Mouse (Mus musculus) brain, embryonic 14.5 days (tissue): ENCODE measurements around the gene Grk1. TPM values are rescaled to one million over a fixed set of nuclear protein-coding genes. Genes with fewer than 3 reads are reported as not detected.

Experiments used
- DNase-seq: peaks from one replicate; pipeline ENCODE4 v3.0.0-alpha.2; 2011; ENCODE audit warnings: low read depth
- CTCF ChIP-seq: fragments of 200-500 bp; IDR thresholded peaks from 2 replicates; pipeline ENCODE4 v1.5.1; 2012; ENCODE audit warnings: inconsistent platforms, mild to moderate bottlenecking, moderate library complexity, borderline replicate concordance; ENCODE audit not compliant: insufficient read depth, insufficient read length; ENCODE audit errors: extremely low read depth
- POLR2A ChIP-seq: fragments of 200-500 bp; IDR thresholded peaks from 2 replicates; pipeline ENCODE4 v1.6.1; 2012; ENCODE audit warnings: mild to moderate bottlenecking, inconsistent platforms, borderline replicate concordance; ENCODE audit not compliant: poor library complexity, insufficient read depth, insufficient read length, severe bottlenecking; ENCODE audit errors: extremely low read depth
- polyA plus RNA-seq: library from polyadenylated mRNA; depleted of rRNA; stranded (reverse); fragments of >200 nt; gene quantifications from 2 replicates; pipeline ENCODE4 v1.2.3, GENCODE M21; 2012

Grk1 gene
- polyA plus RNA-seq, 1 experiment, result 0.10 TPM

DNA sequence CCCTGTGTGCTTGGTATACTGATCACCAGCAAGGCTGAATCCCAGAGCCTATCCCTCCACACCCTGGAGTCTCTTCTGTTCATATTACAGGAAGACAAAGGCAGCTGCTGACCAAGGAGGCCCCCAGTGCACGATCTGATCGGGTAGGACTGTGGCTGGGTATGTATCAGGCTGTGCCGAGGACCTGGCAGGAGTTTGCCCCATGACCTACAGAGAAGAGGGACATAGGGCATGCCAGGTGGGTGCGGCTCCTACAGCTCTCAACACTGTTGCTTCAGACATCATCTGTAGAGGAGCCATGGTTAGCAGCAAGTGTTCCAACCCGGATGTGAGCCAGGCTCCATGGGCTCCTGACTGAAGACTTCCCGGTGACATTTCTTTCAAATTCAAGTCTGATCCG, 11.0 kb upstream of the Grk1 start:
- DNase-seq, result no peak
- TF ChIP-seq CTCF (no peak), POLR2A (no peak)

DNA sequence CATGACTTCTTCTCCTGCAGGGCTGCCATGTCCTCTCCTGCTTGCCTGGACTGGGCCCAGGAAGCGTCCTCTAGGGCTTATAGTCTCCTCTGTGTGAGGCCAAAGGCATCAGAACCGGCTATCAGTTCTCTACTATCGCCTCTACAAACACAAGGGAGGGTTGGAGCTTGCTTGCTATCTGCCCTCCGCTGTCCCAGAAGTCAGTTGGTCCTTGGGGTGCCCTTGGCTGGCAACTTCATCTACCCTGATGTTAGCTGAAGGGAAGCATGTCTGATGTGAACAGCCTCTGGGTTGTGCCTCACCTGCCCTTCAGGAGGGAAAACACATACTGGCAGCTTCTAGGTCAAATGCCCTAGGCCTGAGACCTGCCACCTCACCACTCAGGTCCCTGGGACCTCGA, 8.2 kb upstream of the Grk1 start, which contains the start of gene Atp4b:
TSS of gene Atp4b (minus strand) at position 101 of the 400 bp plus-strand sequence.
- DNase-seq, result no peak
- TF ChIP-seq CTCF (no peak), POLR2A (no peak)

DNA sequence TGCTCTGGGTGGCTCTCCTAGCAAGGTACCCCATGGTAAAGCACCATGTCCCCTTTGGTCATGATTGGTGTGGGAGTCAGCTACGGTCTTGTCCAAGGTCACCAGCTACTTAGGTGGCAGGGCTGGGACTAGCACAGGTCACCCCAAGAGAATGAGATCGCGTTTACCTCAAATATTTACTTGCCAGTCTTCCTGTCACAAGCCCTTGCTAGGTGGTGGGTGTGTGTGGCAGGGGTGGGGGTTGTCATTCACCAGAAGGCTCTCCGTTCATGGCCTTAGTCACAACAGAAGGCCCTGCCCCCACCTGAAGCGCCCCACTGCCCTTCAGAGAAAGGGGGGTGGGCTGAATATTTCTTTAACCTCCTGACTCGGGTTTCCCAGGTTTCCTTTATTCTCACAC, 1.4 kb upstream of the Grk1 start:
- no peak for DNase-seq
- TF ChIP-seq CTCF (no peak), POLR2A (no peak)

DNA sequence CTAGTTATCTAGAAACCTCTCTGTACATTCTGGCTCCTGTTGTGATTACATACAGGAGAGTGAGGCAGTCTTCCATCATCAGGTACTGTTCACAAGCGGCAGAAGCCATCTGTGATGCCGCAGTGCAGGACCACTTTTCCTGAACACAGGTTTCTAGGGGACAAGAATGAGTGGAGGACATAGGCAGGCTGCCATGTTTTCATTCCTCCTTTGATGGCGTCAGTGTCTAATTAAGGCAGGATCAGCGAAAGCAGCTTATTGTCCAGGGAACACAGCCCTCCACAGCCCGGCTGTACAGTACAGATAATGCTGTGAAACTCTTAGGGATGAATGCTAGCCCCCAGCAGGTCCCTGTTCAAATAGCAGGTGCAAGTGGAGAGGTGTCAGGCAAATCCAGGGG, 1.1 kb downstream of the Grk1 start:
- DNase-seq, result peak; percentile 19
- TF ChIP-seq POLR2A (no peak), CTCF (no peak)

DNA sequence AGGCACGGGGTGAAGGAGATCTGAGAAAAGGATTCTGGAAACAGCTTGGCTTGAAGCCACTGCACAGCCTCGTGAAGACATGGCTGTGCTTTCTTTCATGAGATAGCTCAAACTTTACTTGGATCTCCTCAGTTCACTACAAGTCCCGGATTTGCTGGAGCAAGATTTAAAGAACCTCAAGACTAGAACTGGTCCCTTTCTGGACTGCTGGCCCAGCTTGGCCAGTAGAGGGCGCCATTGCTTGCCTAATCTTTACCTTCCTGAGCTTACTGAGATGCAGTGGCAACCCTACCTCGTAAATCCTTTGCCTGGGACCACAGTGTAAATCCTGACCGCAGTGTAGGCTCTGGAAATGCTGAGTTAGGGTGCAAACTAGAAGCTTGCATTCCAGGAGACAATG, 6.7 kb downstream of the Grk1 start:
- peak; percentile 75 for DNase-seq
- TF ChIP-seq CTCF (peak; percentile 89), POLR2A (no peak)

DNA sequence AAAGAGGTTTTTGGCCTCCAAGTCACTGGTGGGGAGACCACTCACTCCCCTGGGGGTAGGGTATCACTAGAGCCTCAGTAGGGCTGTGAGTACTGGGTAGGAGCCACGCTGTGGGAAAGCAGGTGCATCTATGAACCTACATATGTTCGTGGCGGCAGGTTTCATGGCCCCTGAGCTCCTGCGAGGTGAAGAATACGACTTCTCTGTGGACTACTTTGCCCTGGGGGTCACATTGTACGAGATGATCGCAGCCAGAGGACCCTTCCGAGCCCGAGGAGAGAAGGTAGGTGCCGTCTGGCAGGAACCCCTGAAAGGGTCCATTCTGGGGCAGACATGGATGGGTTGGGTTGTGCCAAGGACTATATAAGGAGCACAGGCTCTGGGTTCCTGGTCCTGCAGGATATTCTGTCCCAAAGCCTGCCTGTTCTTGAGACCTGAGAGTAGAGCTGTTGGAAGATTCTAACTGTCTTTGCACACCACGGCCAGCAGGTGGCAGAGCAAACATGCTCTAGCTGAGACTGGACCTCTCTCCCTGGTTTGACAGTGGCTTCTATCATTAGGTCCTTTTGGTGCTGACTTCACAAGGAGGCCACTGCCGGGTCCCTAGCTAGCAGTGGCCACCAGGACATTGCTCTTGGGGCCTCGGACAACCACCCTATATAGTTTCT, 8.1 kb downstream of the Grk1 start:
- no peak for TF ChIP-seq POLR2A
- peak; percentile 85 for TF ChIP-seq CTCF
- peak; percentile 70 for DNase-seq

DNA sequence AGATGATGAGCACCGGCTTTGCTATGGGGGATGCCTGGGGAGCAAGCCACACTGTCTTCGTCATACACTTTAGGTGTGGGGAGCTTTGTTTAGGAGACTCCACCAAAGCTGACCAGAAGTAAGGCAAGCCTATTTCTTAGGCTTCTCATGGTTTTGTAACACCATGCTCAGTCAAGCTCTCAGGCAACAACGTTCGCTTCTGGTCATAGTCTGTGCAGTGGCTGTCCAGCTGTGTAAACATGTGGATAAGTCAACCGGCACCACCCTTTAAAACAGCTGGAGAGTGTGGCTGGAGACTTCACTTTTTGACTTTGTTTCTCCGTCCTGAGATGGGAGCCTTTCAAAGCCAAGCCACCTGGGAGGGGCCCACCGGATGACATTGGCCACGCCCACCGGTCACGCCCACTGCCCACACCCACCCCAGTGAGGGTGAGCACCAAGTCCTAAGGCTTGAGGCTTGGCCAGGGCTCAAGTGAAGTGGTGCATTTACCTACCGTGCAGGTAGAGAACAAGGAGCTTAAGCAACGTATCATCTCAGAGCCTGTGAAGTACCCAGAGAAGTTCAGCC, 9.0 kb downstream of the Grk1 start:
- DNase-seq, result no peak
- TF ChIP-seq POLR2A, result no peak
- TF ChIP-seq CTCF, result no peak

DNA sequence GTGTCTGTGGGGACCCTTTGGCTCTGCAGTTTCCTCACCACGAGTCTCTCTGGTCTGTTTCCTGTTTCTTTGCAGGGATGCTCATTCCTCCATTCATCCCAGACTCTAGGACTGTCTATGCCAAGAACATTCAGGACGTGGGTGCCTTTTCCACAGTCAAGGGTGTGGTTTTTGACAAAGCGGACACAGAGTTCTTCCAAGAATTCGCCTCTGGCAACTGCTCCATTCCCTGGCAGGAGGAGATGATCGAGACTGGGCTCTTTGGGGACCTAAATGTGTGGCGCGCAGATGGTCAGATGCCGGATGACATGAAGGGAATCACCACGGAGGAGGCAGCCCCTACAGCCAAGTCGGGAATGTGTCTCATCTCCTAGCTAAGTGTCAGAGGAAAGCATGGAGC, 11.0 kb downstream of the Grk1 start:
- DNase-seq, result no peak
- TF ChIP-seq POLR2A (no peak), CTCF (no peak)

DNA sequence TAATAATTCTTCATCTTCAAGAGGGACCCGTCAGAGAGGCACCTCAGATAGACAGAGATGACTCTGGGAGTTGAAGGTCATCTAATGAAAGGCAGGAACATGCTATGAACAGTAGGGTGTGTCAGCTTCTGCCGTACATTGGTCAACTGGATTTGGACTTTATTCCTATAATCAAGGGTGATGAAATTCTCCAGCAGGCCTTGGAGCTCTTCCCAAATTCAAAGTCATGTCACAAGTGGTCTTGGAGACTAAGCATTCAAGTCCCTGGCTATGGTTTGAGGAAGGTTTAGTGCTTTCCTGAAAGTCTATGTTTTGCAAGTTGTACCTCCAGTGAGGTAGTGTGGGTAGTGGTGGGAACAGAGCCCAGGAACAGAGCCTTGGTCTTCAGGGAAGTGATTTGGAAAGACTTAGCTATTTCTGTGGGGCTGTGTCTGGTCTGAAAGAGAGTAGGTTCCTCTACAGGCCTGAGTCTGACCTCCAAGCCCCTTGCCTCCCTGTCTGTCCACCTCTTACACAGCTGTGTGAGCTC, 14.3 kb downstream of the Grk1 start:
- TF ChIP-seq CTCF (no peak), POLR2A (no peak)
- DNase-seq, result no peak

DNA sequence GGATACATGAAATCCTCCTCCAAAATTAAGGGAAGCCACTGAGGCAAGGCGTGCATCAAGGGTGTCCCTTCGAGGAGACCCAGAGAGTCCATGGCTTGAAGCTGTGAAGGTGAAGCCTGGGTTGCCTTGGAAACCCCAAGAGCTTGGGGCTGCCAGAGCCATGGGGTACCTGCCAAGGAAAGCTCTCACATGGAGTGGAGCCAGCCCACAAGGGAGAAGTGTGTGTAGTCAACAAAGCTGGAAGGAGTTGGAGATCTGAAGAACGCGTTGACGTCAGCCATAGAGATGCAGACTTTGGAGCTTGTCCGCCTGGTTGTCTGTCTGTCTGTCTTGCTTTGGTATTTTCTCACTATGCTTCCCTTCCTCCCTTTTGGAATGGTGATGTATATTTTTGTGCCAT, 16.1 kb downstream of the Grk1 start:
- no peak for TF ChIP-seq CTCF
- TF ChIP-seq POLR2A, result no peak
- peak; percentile 24 for DNase-seq

DNA sequence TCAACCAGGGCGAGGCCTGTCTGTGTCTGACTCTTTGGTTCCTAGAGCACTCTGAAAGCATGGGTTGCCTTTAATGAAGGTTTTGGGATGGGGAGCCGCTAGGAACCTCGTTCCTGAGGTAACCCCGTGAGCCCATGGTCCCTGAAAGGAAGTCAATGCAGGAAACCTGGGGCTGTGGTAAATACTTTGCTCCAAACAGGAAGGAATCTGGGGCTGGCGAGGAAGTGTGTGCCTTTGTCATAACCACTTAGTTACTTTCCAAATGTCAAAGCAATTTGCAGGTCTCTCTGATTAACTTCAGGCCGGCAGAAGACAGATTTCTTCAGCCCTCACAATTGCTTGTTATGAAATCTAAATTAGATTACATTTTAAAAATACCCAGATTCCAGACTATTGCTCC, 22.5 kb downstream of the Grk1 start:
- TF ChIP-seq POLR2A, result no peak
- no peak for TF ChIP-seq CTCF

DNA sequence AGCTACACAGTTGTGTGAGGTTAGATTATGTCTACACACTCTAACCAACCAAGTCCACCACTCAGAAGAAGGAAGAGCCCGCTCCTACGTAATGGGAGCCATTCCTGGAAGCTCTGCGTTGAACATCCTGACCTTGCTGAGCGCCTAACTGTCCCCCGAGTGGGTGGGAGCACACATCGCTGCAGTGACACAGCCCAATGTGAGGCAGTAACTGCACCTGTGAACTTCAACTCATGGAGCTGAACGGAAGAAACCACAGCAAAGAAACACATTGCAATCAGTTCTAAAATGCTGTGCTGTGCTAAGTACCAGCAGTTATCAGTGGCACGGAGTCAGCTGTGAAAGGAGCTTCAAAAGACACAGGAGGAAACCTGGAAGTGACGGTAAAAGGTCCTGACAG, 23.3 kb downstream of the Grk1 start:
- no peak for DNase-seq
- no peak for TF ChIP-seq POLR2A
- no peak for TF ChIP-seq CTCF

More for the DNA sequence above, 22.5 kb downstream of the Grk1 start:
- DNase-seq, result no peak
